Mouse (Mus musculus): ENCODE data around the gene Eef1g.
A peak's percentile ranks its signal among the peaks of the same experiment; 100 is the strongest.

The Eef1g gene

GRCm38 (mm10) chr19:9026634-9027033 is 59.8 kb downstream of the Eef1g start:
- peak; percentile 30 for DNase-seq (ENCODE audit: low spot score)

GRCm38 (mm10) chr19:9027795-9028194 is 61.0 kb downstream of the Eef1g start:
- DNase-seq (ENCODE audit: low spot score): peak; percentile 7
